Mouse (Mus musculus): ENCODE measurements at regions not wholly inside any gene's neighbourhood (a gene's known extent, or its start where the extent isn't known, plus 50 kb on each side); places are given as distances from the start of the nearest gene placed in this dataset.

GRCm38 (mm10) chr5:54622733-54623132 lies 624.4 kb downstream of the Stim2 start:
- ATAC-seq (ENCODE audit: insufficient read depth, low read depth): no peak
- H3K4me3 ChIP-seq (ENCODE audit: low read depth, low read length): no peak overlapping the region
- H3K4me1 ChIP-seq (ENCODE audit: control insufficient read depth, insufficient read depth): no peaks in the 10 kb centered on the region
- no peak overlapping the region for H3K9ac ChIP-seq (replicated peaks; ENCODE audit: low read depth, low read length)
- TF ChIP-seq CTCF (IDR thresholded peaks at IDR 0.05; ENCODE audit: low read depth): no peak
- TF ChIP-seq EP300 (IDR thresholded peaks at IDR 0.05; ENCODE audit: low read depth): no peak
- H3K27me3 ChIP-seq (ENCODE audit: control insufficient read depth, insufficient read depth, low read length): no peaks in the 10 kb centered on the region
- H3K9me3 ChIP-seq (replicated peaks; ENCODE audit: control insufficient read depth, low read length): no peaks in the 10 kb centered on the region
- H3K4me2 ChIP-seq (ENCODE audit: low read depth, low read length): no peak overlapping the region
- H3K27ac ChIP-seq (ENCODE audit: low read depth): no peak overlapping the region
- WGBS: 72% methylated on average over 3 of the region's 3 CpGs
- DNase-seq (ENCODE audit: low spot score): no peak
- H3K36me3 ChIP-seq (replicated peaks; ENCODE audit: control insufficient read depth, insufficient read depth, low read length): no peaks in the 10 kb centered on the region

GRCm38 (mm10) chr5:54632281-54632680 lies 634.0 kb downstream of the Stim2 start:
- Histone ChIP-seq H3K36me3 (replicated peaks; ENCODE audit: control insufficient read depth, insufficient read depth, low read length) (no peaks in the 10 kb centered on the region), H3K27ac (ENCODE audit: low read depth) (no peak overlapping the region), H3K9ac (replicated peaks; ENCODE audit: low read depth, low read length) (no peak overlapping the region), H3K4me1 (ENCODE audit: control insufficient read depth, insufficient read depth) (no peaks in the 10 kb centered on the region), H3K27me3 (ENCODE audit: control insufficient read depth, insufficient read depth, low read length) (no peaks in the 10 kb centered on the region), H3K4me2 (ENCODE audit: low read depth, low read length) (no peak overlapping the region), H3K4me3 (ENCODE audit: low read depth, low read length) (no peak overlapping the region), H3K9me3 (replicated peaks; ENCODE audit: control insufficient read depth, low read length) (no peaks in the 10 kb centered on the region)
- TF ChIP-seq EP300 (IDR thresholded peaks at IDR 0.05; ENCODE audit: low read depth) (no peak), CTCF (IDR thresholded peaks at IDR 0.05; ENCODE audit: low read depth) (no peak)
- DNase-seq (ENCODE audit: low spot score) (no peak), ATAC-seq (ENCODE audit: insufficient read depth, low read depth) (no peak)
- 75% methylated on average over 3 of the region's 3 CpGs for WGBS

Measured in heart, postnatal 0 days (tissue).